Mouse (Mus musculus): ENCODE measurements around the gene Olfr262. TPM values are rescaled to one million over a fixed set of nuclear protein-coding genes. Genes with fewer than 3 reads are reported as not detected.
"Not testable (repeated sequence)": the region's sequence is repeated elsewhere in the genome, so short reads cannot be mapped to it uniquely, and the experiment has no call there.

Gene Olfr262
- polyA plus RNA-seq (2015; fragmentation: Nextera tagmentation; extraction: Ambion mirVana): not detected in 2 replicates

DNA sequence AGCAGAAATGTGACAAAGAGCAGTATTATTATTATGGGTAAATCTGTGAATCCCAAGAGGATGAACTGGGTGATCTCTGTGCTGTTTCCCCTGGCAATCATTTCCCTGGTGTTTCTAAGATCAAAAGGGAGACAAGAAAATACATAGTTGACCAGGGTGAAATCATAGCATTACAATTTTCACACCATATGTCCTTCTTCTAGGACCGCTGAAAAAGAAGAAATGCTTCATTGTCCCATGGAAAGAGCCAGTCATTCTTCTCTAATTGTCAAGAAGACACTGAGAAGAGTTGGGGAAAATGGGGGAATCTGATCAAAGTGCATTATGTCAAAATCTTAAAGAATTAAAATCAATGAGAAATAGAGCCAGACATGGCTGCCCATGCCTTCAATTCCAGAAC lies at the start of gene Olfr262:
Gene Olfr262 (minus strand): TSS at position 101 of the 400 bp plus-strand sequence.
- 91% methylated on average over 1 of the region's 1 CpGs for WGBS

DNA sequence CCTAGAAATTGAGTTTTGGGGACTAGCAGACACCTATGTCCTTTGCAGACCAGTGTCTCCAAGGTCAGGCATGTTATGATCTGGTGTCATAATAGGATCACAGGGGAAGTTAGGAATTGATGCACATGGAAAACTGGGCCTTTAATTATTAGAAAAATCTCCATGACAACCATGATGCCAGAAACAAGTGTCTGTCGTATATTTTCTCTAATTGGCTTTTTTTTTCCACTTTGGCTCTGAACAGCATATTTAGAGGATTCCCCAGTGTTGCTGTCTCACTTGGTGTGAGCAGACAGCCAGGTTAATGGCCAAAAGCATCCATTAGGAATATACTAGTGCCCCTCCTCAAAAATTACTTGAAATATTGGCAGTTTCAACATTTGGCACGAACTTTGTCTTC lies 38.1 kb upstream of the Olfr262 start, which contains the start of gene Olfr1434:
Gene Olfr1434 (plus strand): TSS at position 301 of the 400 bp plus-strand sequence.
- 84% methylated on average over 2 of the region's 2 CpGs for WGBS
- H3K9ac ChIP-seq (replicated peaks): no peak within 1 kb of the TSS
- no peak within 1 kb of the TSS for H3K27ac ChIP-seq
- H3K27me3 ChIP-seq: no peaks in the 10 kb centered on the region
- H3K36me3 ChIP-seq: no peaks in the 10 kb centered on the region
- H3K4me1 ChIP-seq (replicated peaks): no peaks in the 10 kb centered on the region
- no peak within 1 kb of the TSS for H3K4me3 ChIP-seq (replicated peaks)
- no peak within 1 kb of the TSS for H3K4me2 ChIP-seq (replicated peaks)
- no peaks in the 10 kb centered on the region for H3K9me3 ChIP-seq
- no peak for ATAC-seq

More for the DNA sequence above, at the start of gene Olfr262:
- no peaks in the 10 kb centered on the region for H3K9me3 ChIP-seq
- no peak within 1 kb of the TSS for H3K4me3 ChIP-seq (replicated peaks)
- no peaks in the 10 kb centered on the region for H3K4me1 ChIP-seq (replicated peaks)
- H3K27ac ChIP-seq: no peak within 1 kb of the TSS
- no peak within 1 kb of the TSS for H3K9ac ChIP-seq (replicated peaks)
- H3K27me3 ChIP-seq: no peaks in the 10 kb centered on the region
- no peaks in the 10 kb centered on the region for H3K36me3 ChIP-seq
- H3K4me2 ChIP-seq (replicated peaks): no peak within 1 kb of the TSS
- ATAC-seq: no peak

DNA sequence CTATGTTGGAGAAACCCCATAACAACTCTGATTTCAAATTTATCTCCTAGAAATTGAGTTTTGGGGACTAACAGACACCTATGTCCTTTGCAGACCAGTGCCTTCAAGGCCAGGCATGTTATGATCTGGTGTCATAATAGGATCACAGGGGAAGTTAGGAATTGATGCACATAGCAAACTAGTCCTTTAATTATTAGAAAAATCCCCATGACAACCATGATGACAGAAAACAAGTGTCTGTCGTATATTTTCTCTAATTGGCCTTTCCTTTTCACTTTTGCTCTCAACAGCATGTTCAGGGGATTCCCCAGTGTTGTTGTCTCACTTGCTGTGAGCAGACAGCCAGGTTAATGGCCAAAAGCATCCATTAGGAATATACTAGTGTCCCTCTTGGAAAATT lies 19.3 kb upstream of the Olfr262 start, which contains the start of gene Olfr235:
Gene Olfr235 (plus strand): TSS at position 301 of the 400 bp plus-strand sequence.
- H3K4me2 ChIP-seq (replicated peaks): no peak within 1 kb of the TSS
- H3K27ac ChIP-seq: no peak within 1 kb of the TSS
- H3K4me1 ChIP-seq (replicated peaks): no peaks in the 10 kb centered on the region
- no peak within 1 kb of the TSS for H3K4me3 ChIP-seq (replicated peaks)
- WGBS: 68% methylated on average over 1 of the region's 1 CpGs
- H3K9me3 ChIP-seq: no peaks in the 10 kb centered on the region
- no peak for ATAC-seq
- no peak within 1 kb of the TSS for H3K9ac ChIP-seq (replicated peaks)
- H3K27me3 ChIP-seq: no peaks in the 10 kb centered on the region
- H3K36me3 ChIP-seq: no peaks in the 10 kb centered on the region

DNA sequence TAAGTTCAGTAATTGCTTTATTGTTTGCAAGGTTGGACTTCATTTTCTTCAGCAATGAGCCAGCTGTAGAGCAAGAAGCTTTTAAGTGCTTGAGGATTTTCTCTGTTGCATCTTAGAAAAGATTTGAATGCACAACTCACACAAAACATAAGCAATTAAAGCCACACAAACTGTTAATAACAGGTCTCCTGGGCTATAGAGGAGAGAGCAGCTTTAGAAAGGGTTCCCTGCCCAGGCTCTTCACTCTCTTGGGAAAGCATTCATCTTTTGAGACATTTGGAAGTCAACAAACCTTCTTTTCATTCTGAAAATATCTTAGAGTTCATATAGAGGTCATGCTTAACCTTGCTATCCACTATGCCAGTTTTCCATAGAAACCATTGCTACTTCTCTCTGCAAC lies 9.0 kb downstream of the Olfr262 start, which contains the start of gene Olfr1432:
Gene Olfr1432 (minus strand): TSS at position 101 of the 400 bp plus-strand sequence.
- H3K4me3 ChIP-seq (replicated peaks); H3K9ac ChIP-seq (replicated peaks); ATAC-seq; H3K4me2 ChIP-seq (replicated peaks); H3K9me3 ChIP-seq; H3K27ac ChIP-seq; H3K4me1 ChIP-seq (replicated peaks); H3K27me3 ChIP-seq; H3K36me3 ChIP-seq: not testable (repeated sequence)

DNA sequence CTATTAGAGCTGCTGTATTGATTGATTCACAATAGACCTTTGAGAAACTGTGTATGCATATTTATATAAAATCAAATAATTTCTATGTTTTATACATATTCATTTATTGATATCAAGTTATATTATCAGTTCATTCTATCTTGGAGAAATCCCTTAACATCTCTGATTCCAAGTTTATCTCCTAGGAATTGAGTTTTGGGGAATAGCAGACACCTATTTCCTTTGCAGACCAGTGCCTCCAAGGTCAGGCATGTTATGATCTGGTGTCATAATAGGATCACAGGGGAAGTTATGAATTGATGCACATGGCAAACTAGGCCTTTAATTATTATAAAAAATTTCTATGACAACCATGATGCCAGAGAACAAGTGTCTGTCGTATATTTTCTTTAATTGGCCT lies 41.1 kb downstream of the Olfr262 start, which contains the start of gene Olfr1431:
Gene Olfr1431 (plus strand): TSS at position 301 of the 400 bp plus-strand sequence.
- ATAC-seq: no peak
- no peak within 1 kb of the TSS for H3K27ac ChIP-seq
- no peak within 1 kb of the TSS for H3K4me3 ChIP-seq (replicated peaks)
- H3K9me3 ChIP-seq: no peaks in the 10 kb centered on the region
- H3K36me3 ChIP-seq: no peaks in the 10 kb centered on the region
- H3K4me2 ChIP-seq (replicated peaks): no peak within 1 kb of the TSS
- H3K4me1 ChIP-seq (replicated peaks): no peaks in the 10 kb centered on the region
- WGBS: 74% methylated on average over 1 of the region's 1 CpGs
- H3K9ac ChIP-seq (replicated peaks): no peak within 1 kb of the TSS
- H3K27me3 ChIP-seq: no peaks in the 10 kb centered on the region

DNA sequence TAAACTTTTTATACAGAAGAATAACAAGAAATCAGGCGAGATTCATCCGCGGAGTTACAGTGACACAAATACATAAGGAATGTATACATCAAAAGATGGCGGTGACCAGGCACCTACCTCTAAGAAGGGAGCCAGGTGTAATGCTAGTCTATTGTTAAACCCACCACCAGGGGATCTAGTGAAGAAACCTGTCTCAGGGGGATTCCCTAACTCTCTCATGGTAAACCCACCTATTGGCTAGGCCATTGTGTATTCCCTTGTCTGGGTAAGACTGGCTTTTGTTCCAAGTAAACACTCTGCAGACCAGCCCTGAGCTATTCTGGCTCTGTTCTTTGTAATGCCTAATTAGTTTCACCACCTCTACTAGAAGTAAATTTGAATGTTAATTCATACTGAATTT lies 42.4 kb downstream of the Olfr262 start:
- not testable (repeated sequence) for H3K27me3 ChIP-seq; H3K36me3 ChIP-seq; H3K9ac ChIP-seq (replicated peaks); H3K9me3 ChIP-seq; H3K4me1 ChIP-seq (replicated peaks); H3K4me3 ChIP-seq (replicated peaks); ATAC-seq; H3K4me2 ChIP-seq (replicated peaks); H3K27ac ChIP-seq
- 84% methylated on average over 4 of the region's 4 CpGs for WGBS

Other genes starting within 250 kb of the Olfr262 start
- gene Olfr1423, start 200.3 kb downstream of the Olfr262 start, polyA plus RNA-seq (2015; fragmentation: Nextera tagmentation; extraction: Ambion mirVana): not detected in 2 replicates
- not detected in 2 replicates for gene Olfr1424, start 179.0 kb downstream of the Olfr262 start, polyA plus RNA-seq (2015; fragmentation: Nextera tagmentation; extraction: Ambion mirVana)
- not detected in 2 replicates for gene Olfr1425, start 163.9 kb downstream of the Olfr262 start, polyA plus RNA-seq (2015; fragmentation: Nextera tagmentation; extraction: Ambion mirVana)
- not detected in 2 replicates for gene Olfr1426, start 149.6 kb downstream of the Olfr262 start, polyA plus RNA-seq (2015; fragmentation: Nextera tagmentation; extraction: Ambion mirVana)
- gene Olfr1427, start 138.3 kb downstream of the Olfr262 start, polyA plus RNA-seq (2015; fragmentation: Nextera tagmentation; extraction: Ambion mirVana): not detected in 2 replicates
- gene Olfr1428, start 125.8 kb downstream of the Olfr262 start, polyA plus RNA-seq (2015; fragmentation: Nextera tagmentation; extraction: Ambion mirVana): not detected in 2 replicates
- gene Olfr76, start 118.5 kb downstream of the Olfr262 start, polyA plus RNA-seq (2015; fragmentation: Nextera tagmentation; extraction: Ambion mirVana): not detected in 2 replicates
- not detected in 2 replicates for gene Olfr1555-ps1, start 71.5 kb downstream of the Olfr262 start, polyA plus RNA-seq (2015; fragmentation: Nextera tagmentation; extraction: Ambion mirVana)
- not detected in 2 replicates for gene Olfr1431, start 41.0 kb downstream of the Olfr262 start, polyA plus RNA-seq (2015; fragmentation: Nextera tagmentation; extraction: Ambion mirVana)
- gene Olfr1432, start 9.1 kb downstream of the Olfr262 start, polyA plus RNA-seq (2015; fragmentation: Nextera tagmentation; extraction: Ambion mirVana): not detected in 2 replicates
- not detected in 2 replicates for gene Olfr235, start 19.4 kb upstream of the Olfr262 start, polyA plus RNA-seq (2015; fragmentation: Nextera tagmentation; extraction: Ambion mirVana)
- not detected in 2 replicates for gene Olfr1434, start 38.2 kb upstream of the Olfr262 start, polyA plus RNA-seq (2015; fragmentation: Nextera tagmentation; extraction: Ambion mirVana)
- gene Olfr1436, start 57.5 kb upstream of the Olfr262 start, polyA plus RNA-seq (2015; fragmentation: Nextera tagmentation; extraction: Ambion mirVana): not detected in 2 replicates
- gene Olfr1437, start 83.4 kb upstream of the Olfr262 start, polyA plus RNA-seq (2015; fragmentation: Nextera tagmentation; extraction: Ambion mirVana): not detected in 2 replicates
- not detected in 2 replicates for gene Olfr1438-ps1, start 94.3 kb upstream of the Olfr262 start, polyA plus RNA-seq (2015; fragmentation: Nextera tagmentation; extraction: Ambion mirVana)
- not detected in 2 replicates for gene Olfr1440, start 145.6 kb upstream of the Olfr262 start, polyA plus RNA-seq (2015; fragmentation: Nextera tagmentation; extraction: Ambion mirVana)
- not detected in 2 replicates for gene Olfr1441, start 175.8 kb upstream of the Olfr262 start, polyA plus RNA-seq (2015; fragmentation: Nextera tagmentation; extraction: Ambion mirVana)
- not detected in 2 replicates for gene Pfpl, start 186.2 kb upstream of the Olfr262 start, polyA plus RNA-seq (2015; fragmentation: Nextera tagmentation; extraction: Ambion mirVana)
- gene Mpeg1, start 219.1 kb upstream of the Olfr262 start, polyA plus RNA-seq (2015; fragmentation: Nextera tagmentation; extraction: Ambion mirVana): 0.54 and 0.57 TPM in 2 replicates